Mouse (Mus musculus) C2C12 (cell line): ENCODE results near the gene Foxp2.

Source experiments
- CTCF ChIP-seq: IDR thresholded peaks from one replicate; pipeline ENCODE4 v1.5.1; 2011; ENCODE audit not compliant: control insufficient read depth, insufficient read depth, insufficient read length
- MAX ChIP-seq: IDR thresholded peaks from one replicate; pipeline ENCODE4 v1.6.1; 2011; ENCODE audit warnings: mild to moderate bottlenecking, control low read depth
- MYOD1 ChIP-seq: IDR thresholded peaks from one replicate; pipeline ENCODE4 v1.6.1; 2011; ENCODE audit warnings: low read depth; ENCODE audit not compliant: control insufficient read depth, insufficient read length

- TF ChIP-seq CTCF (no peak), MYOD1 (no peak), MAX (no peak)
Measured at GRCm38 (mm10) chr6:15268136-15268535, 367.0 kb downstream of the Foxp2 start.
